Mouse (Mus musculus) intestine, embryonic 15.5 days (tissue): Measurements from ENCODE around the gene Cyp1a2. TPM values are rescaled to one million over a fixed set of nuclear protein-coding genes. Genes with fewer than 3 reads are reported as not detected.

Source experiments
- ATAC-seq: fragments of 200-750 bp; cut with Nextera tagmentation; 2 replicates; pipeline ENCODE4 v1.8.0; 2017; ENCODE audit warnings: moderate TSS enrichment, moderate library complexity
- H3K27ac ChIP-seq: fragments of 300-500 bp; sonication (generic); 2 replicates; pipeline ENCODE4 v1.5.1; 2015; ENCODE audit warnings: mild to moderate bottlenecking, inconsistent platforms
- H3K27me3 ChIP-seq: fragments of 300-500 bp; sonication (generic); replicated peaks from 2 replicates; pipeline ENCODE4 v1.6.1; 2015; ENCODE audit warnings: inconsistent platforms
- H3K36me3 ChIP-seq: fragments of 300-500 bp; sonication (generic); 2 replicates; pipeline ENCODE4 v1.6.1; 2015; ENCODE audit warnings: inconsistent platforms
- H3K4me1 ChIP-seq: fragments of 300-500 bp; sonication (generic); replicated peaks from 2 replicates; pipeline ENCODE4 v1.6.1; 2015; ENCODE audit warnings: inconsistent platforms
- H3K4me2 ChIP-seq: fragments of 300-500 bp; sonication (generic); replicated peaks from 2 replicates; pipeline ENCODE4 v1.6.1; 2015; ENCODE audit warnings: mild to moderate bottlenecking, inconsistent platforms
- H3K4me3 ChIP-seq: fragments of 300-500 bp; sonication (generic); replicated peaks from 2 replicates; pipeline ENCODE4 v1.5.1; 2015; ENCODE audit warnings: inconsistent platforms
- H3K9ac ChIP-seq: fragments of 300-500 bp; sonication (generic); 2 replicates; pipeline ENCODE4 v1.6.1; 2015; ENCODE audit warnings: inconsistent platforms
- H3K9me3 ChIP-seq: fragments of 300-500 bp; sonication (generic); 2 replicates; pipeline ENCODE4 v1.6.1; 2016; ENCODE audit warnings: inconsistent platforms
- WGBS: fragments of 180-500 bp; shearing (Covaris S2); methylation state at CpG from one replicate; pipeline ENCODE4 v1.1.7; 2015; 5-methylcytosine and 5-hydroxymethylcytosine counted together
- polyA plus RNA-seq: library from polyadenylated mRNA; unstranded; fragments of >200 nt; fragmentation: Nextera tagmentation; extraction: Ambion mirVana; gene quantifications from 2 replicates; pipeline ENCODE4 v1.2.1, GENCODE M21; 2015

Cyp1a2 gene
- polyA plus RNA-seq, 1 experiment from 2014 or later: not detected

GRCm38 (mm10) chr9:57654966-57655365 is 28.5 kb downstream of the Cyp1a2 start:
- WGBS: 87% methylated on average over 1 of the region's 1 CpGs
- Histone ChIP-seq H3K4me1 (peaks cover 25% of the 10 kb centered on the region), H3K36me3 (no peaks in the 10 kb centered on the region), H3K4me2 (no peak overlapping the region), H3K9me3 (no peaks in the 10 kb centered on the region), H3K9ac (no peak overlapping the region), H3K27me3 (no peaks in the 10 kb centered on the region), H3K4me3 (no peak overlapping the region), H3K27ac (no peak overlapping the region)
- no peak for ATAC-seq

- peaks cover 25% of the 10 kb centered on the region for H3K4me1 ChIP-seq
- H3K9me3 ChIP-seq: no peaks in the 10 kb centered on the region
- 51% methylated on average over 5 of the region's 5 CpGs for WGBS
- H3K27me3 ChIP-seq: no peaks in the 10 kb centered on the region
- no peak within 1 kb of the TSS for H3K4me3 ChIP-seq
- H3K9ac ChIP-seq: no peak within 1 kb of the TSS
- no peak within 1 kb of the TSS for H3K27ac ChIP-seq
- ATAC-seq: no peak
- no peak within 1 kb of the TSS for H3K4me2 ChIP-seq
- H3K36me3 ChIP-seq: no peaks in the 10 kb centered on the region
These were observed 30.2 kb downstream of the Cyp1a2 start, which contains the start of gene Csk for GRCm38 (mm10) chr9:57653283-57653682. Gene Csk (minus strand): TSS chr9:57653631.

GRCm38 (mm10) chr9:57652855-57653254 is 30.6 kb downstream of the Cyp1a2 start:
- Histone ChIP-seq H3K4me3 (no peak overlapping the region), H3K9me3 (no peaks in the 10 kb centered on the region), H3K27ac (no peak overlapping the region), H3K9ac (no peak overlapping the region), H3K4me1 (peaks cover 25% of the 10 kb centered on the region), H3K36me3 (no peaks in the 10 kb centered on the region), H3K27me3 (no peaks in the 10 kb centered on the region), H3K4me2 (no peak overlapping the region)
- ATAC-seq: no peak
- WGBS: 52% methylated on average over 3 of the region's 3 CpGs

GRCm38 (mm10) chr9:57652351-57652750 is 31.2 kb downstream of the Cyp1a2 start:
- Histone ChIP-seq H3K27me3 (no peaks in the 10 kb centered on the region), H3K4me1 (peaks cover 25% of the 10 kb centered on the region), H3K36me3 (no peaks in the 10 kb centered on the region), H3K9me3 (no peaks in the 10 kb centered on the region), H3K4me2 (no peak overlapping the region), H3K27ac (no peak overlapping the region), H3K4me3 (no peak overlapping the region), H3K9ac (no peak overlapping the region)
- ATAC-seq: no peak
- WGBS: 74% methylated on average over 9 of the region's 9 CpGs

GRCm38 (mm10) chr9:57650786-57651311 is 32.7 kb downstream of the Cyp1a2 start:
- Histone ChIP-seq H3K4me2 (no peak overlapping the region), H3K36me3 (no peaks in the 10 kb centered on the region), H3K9me3 (no peaks in the 10 kb centered on the region), H3K27me3 (no peaks in the 10 kb centered on the region), H3K27ac (peak overlapping the region; percentile 10), H3K4me1 (peaks cover 29% of the 10 kb centered on the region), H3K9ac (no peak overlapping the region), H3K4me3 (no peak overlapping the region)
- no peak for ATAC-seq
- WGBS: 29% methylated on average over 6 of the region's 6 CpGs

GRCm38 (mm10) chr9:57650130-57650785 is 33.2 kb downstream of the Cyp1a2 start:
- peaks cover 28% of the 10 kb centered on the region for H3K4me1 ChIP-seq
- H3K9ac ChIP-seq: no peak overlapping the region
- H3K36me3 ChIP-seq: no peaks in the 10 kb centered on the region
- no peaks in the 10 kb centered on the region for H3K9me3 ChIP-seq
- peak overlapping the region; percentile 10; the same call in 1 of the 2 replicates for H3K27ac ChIP-seq
- no peak for ATAC-seq
- 87% methylated on average over 6 of the region's 6 CpGs for WGBS
- no peak overlapping the region for H3K4me2 ChIP-seq
- H3K4me3 ChIP-seq: no peak overlapping the region
- H3K27me3 ChIP-seq: no peaks in the 10 kb centered on the region

- Histone ChIP-seq H3K36me3 (no peaks in the 10 kb centered on the region), H3K9ac (no peak overlapping the region), H3K4me2 (peak overlapping the region; percentile 24; the same call in 1 of the 2 replicates), H3K4me3 (no peak overlapping the region), H3K27me3 (no peaks in the 10 kb centered on the region), H3K9me3 (no peaks in the 10 kb centered on the region), H3K4me1 (peaks cover 39% of the 10 kb centered on the region), H3K27ac (peak overlapping the region; percentile 62)
- ATAC-seq: no peak
- 51% methylated on average over 4 of the region's 4 CpGs for WGBS
These were observed 36.0 kb downstream of the Cyp1a2 start for GRCm38 (mm10) chr9:57647286-57648108.

- no peaks in the 10 kb centered on the region for H3K27me3 ChIP-seq
- ATAC-seq: no peak
- H3K4me2 ChIP-seq: no peak overlapping the region
- H3K9me3 ChIP-seq: no peaks in the 10 kb centered on the region
- H3K27ac ChIP-seq: peak overlapping the region; percentile 44
- H3K4me1 ChIP-seq: peaks cover 48% of the 10 kb centered on the region
- H3K36me3 ChIP-seq: no peaks in the 10 kb centered on the region
- H3K4me3 ChIP-seq: no peak overlapping the region
- H3K9ac ChIP-seq: no peak overlapping the region
- 68% methylated on average over 12 of the region's 12 CpGs for WGBS
These were observed 36.9 kb downstream of the Cyp1a2 start for GRCm38 (mm10) chr9:57646551-57647103.

- Histone ChIP-seq H3K4me3 (peak overlapping the region; percentile 68), H3K4me2 (peak overlapping the region; percentile 86), H3K9ac (peak overlapping the region; percentile 98), H3K36me3 (no peaks in the 10 kb centered on the region), H3K4me1 (peaks cover 48% of the 10 kb centered on the region), H3K27me3 (no peaks in the 10 kb centered on the region), H3K27ac (peak overlapping the region; percentile 97), H3K9me3 (no peaks in the 10 kb centered on the region)
- peak; percentile 84 for ATAC-seq
- under 1% methylated on average over 83 of the region's 85 CpGs for WGBS
These were observed 38.3 kb downstream of the Cyp1a2 start for GRCm38 (mm10) chr9:57644944-57645893.

- H3K27me3 ChIP-seq: no peaks in the 10 kb centered on the region
- peak overlapping the region; percentile 98 for H3K9ac ChIP-seq
- peak overlapping the region; percentile 86 for H3K4me2 ChIP-seq
- H3K9me3 ChIP-seq: no peaks in the 10 kb centered on the region
- peaks cover 56% of the 10 kb centered on the region for H3K4me1 ChIP-seq
- 0 out of 2 replicates have a peak, but pooled peaks have one; percentile 1 for ATAC-seq
- H3K4me3 ChIP-seq: peak overlapping the region; percentile 68
- WGBS: under 1% methylated on average over 18 of the region's 18 CpGs
- no peaks in the 10 kb centered on the region for H3K36me3 ChIP-seq
- peak overlapping the region; percentile 97 for H3K27ac ChIP-seq
These were observed 39.0 kb downstream of the Cyp1a2 start for GRCm38 (mm10) chr9:57644442-57644943.

GRCm38 (mm10) chr9:57643856-57644180 is 39.7 kb downstream of the Cyp1a2 start:
- no peak for ATAC-seq
- Histone ChIP-seq H3K4me2 (peak overlapping the region; percentile 86), H3K27ac (peak overlapping the region; percentile 58), H3K27me3 (no peaks in the 10 kb centered on the region), H3K36me3 (no peaks in the 10 kb centered on the region), H3K9me3 (no peaks in the 10 kb centered on the region), H3K4me1 (peaks cover 62% of the 10 kb centered on the region), H3K4me3 (peak overlapping the region; percentile 68), H3K9ac (peak overlapping the region; percentile 98)
- whole genome bisulfite sequencing: 33% methylated on average over 7 of the region's 7 CpGs
